Mouse (Mus musculus) cerebellum, adult 2 months (tissue): ENCODE data around the gene Olfr64. TPM values are rescaled to one million over a fixed set of nuclear protein-coding genes. Genes with fewer than 3 reads are reported as not detected.

ENCODE experiments used
- DNase-seq, 2 experiments: peaks; one replicate each; pipeline ENCODE4 v3.0.0; 2021
- H3K27ac ChIP-seq: fragments of 200-500 bp; 2 replicates; pipeline ENCODE4 v1.5.1; 2012; ENCODE audit warnings: low read length, control low read depth, inconsistent platforms; ENCODE audit not compliant: insufficient read depth
- H3K27me3 ChIP-seq: fragments of 200-500 bp; 2 replicates; pipeline ENCODE4 v1.6.1; 2012; ENCODE audit warnings: inconsistent platforms, mild to moderate bottlenecking, low read length, moderate library complexity; ENCODE audit not compliant: control insufficient read depth, insufficient read depth
- H3K4me1 ChIP-seq: fragments of 200-500 bp; 2 replicates; pipeline ENCODE4 v1.6.1; 2011; ENCODE audit warnings: low read length; ENCODE audit not compliant: control insufficient read depth, insufficient read depth
- H3K4me3 ChIP-seq: fragments of 200-500 bp; replicated peaks from 2 replicates; pipeline ENCODE3; 2011; ENCODE audit warnings: mild to moderate bottlenecking, low read depth, low read length, control low read depth; ENCODE audit not compliant: insufficient read depth
- CTCF ChIP-seq: fragments of 200-500 bp; IDR thresholded peaks from 2 replicates; pipeline ENCODE4 v1.5.1; 2011; ENCODE audit warnings: low read depth, mild to moderate bottlenecking, control low read depth, low read length, moderate library complexity, borderline replicate concordance; ENCODE audit not compliant: insufficient read depth
- POLR2A ChIP-seq: fragments of 200-500 bp; IDR thresholded peaks from 2 replicates; pipeline ENCODE4 v1.6.1; 2011; ENCODE audit warnings: low read length, control low read depth, borderline replicate concordance; ENCODE audit not compliant: insufficient read depth
- WGBS: fragments of 180-500 bp; shearing (Covaris S2); methylation state at CpG from one replicate; pipeline ENCODE4 v1.1.7; 2018; 5-methylcytosine and 5-hydroxymethylcytosine counted together
- polyA plus RNA-seq: library from polyadenylated mRNA; depleted of rRNA; stranded (reverse); fragments of >200 nt; gene quantifications from 2 replicates; pipeline ENCODE4 v1.2.3, GENCODE M21; 2012; rRNA removed

Olfr64 gene
- not detected in 2 replicates for polyA plus RNA-seq

DNA sequence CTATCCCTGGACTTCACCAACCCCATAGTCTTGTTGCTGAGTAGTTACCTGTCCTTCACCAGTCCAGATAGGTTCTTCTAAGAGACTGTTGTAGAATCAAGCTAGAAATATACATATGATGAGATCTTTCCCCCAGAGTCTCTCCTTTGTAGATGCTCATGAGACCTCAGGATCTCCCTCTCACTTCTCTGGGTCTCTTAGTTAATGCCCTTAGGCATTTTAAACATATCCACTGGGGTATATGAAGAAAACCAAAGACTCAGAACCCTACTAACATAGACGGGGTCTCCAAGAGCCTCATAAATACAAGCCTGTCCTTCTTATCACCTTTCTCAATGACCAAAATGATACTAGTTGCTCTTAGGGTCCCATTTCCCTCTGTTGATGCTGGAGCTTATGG, at the start of gene Olfr64:
Gene Olfr64 (minus strand): TSS at position 101 of the 400 bp plus-strand sequence.
- Histone ChIP-seq H3K4me3 (no peak within 1 kb of the TSS), H3K4me1 (no peaks in the 10 kb centered on the region), H3K27me3 (no peaks in the 10 kb centered on the region), H3K27ac (no peak within 1 kb of the TSS)
- TF ChIP-seq CTCF (no peak), POLR2A (no peak)
- WGBS, result 69% methylated on average over 1 of the region's 1 CpGs
- no peak for DNase-seq

- 13% methylated on average over 2 of the region's 2 CpGs for WGBS
Observed at GRCm38 (mm10) chr7:103942730-103943129, 48.4 kb upstream of the Olfr64 start.

GRCm38 (mm10) chr7:103934264-103934663, 40.0 kb upstream of the Olfr64 start, which contains the start of gene Olfr632:
Gene Olfr632, plus strand, starts transcription at chr7:103934347.
- DNase-seq, result no peak
- Histone ChIP-seq H3K27me3 (no peaks in the 10 kb centered on the region), H3K4me3 (no peak within 1 kb of the TSS), H3K27ac (no peak within 1 kb of the TSS), H3K4me1 (no peaks in the 10 kb centered on the region)
- WGBS, result 59% methylated on average over 2 of the region's 2 CpGs
- no peak for TF ChIP-seq CTCF
- no peak for TF ChIP-seq POLR2A

More at GRCm38 (mm10) chr7:103942730-103943129, 48.4 kb upstream of the Olfr64 start:
- no peak overlapping the region for H3K27ac ChIP-seq
- H3K4me1 ChIP-seq, result no peaks in the 10 kb centered on the region
- no peak for DNase-seq
- H3K27me3 ChIP-seq, result no peaks in the 10 kb centered on the region
- TF ChIP-seq CTCF (no peak), POLR2A (no peak)
- H3K4me3 ChIP-seq, result no peak overlapping the region

GRCm38 (mm10) chr7:103928525-103928924, 34.2 kb upstream of the Olfr64 start, which contains the start of gene Olfr631:
Gene Olfr631, plus strand, starts transcription at chr7:103928825.
- Histone ChIP-seq H3K4me3 (no peak within 1 kb of the TSS), H3K27me3 (no peaks in the 10 kb centered on the region)
- TF ChIP-seq CTCF (no peak), POLR2A (no peak)

DNA sequence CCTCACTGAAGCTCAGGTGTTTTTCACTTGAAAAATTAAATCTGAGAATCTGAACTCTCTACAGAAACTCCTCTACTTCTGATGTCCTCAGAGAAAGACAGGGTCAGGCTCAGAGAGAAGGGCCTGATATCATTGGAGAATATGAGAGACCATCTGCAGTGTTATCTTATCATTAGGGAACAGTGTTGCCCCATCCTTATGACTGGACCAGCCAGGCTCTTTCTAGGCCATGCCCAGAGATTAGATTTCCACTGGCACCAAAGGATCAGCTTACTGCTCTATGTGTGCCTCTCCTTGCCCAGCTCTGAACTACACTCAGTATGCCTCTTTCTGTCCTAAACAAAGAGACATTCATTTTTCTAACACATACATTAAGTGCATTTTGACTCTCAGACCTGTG, 21.1 kb upstream of the Olfr64 start:
- Histone ChIP-seq H3K27me3 (no peaks in the 10 kb centered on the region), H3K4me3 (no peak overlapping the region), H3K4me1 (no peaks in the 10 kb centered on the region), H3K27ac (no peak overlapping the region)
- TF ChIP-seq POLR2A (no peak), CTCF (no peak)
- no peak for DNase-seq

More at GRCm38 (mm10) chr7:103928525-103928924, 34.2 kb upstream of the Olfr64 start, which contains the start of gene Olfr631:
- Histone ChIP-seq H3K4me1 (no peaks in the 10 kb centered on the region), H3K27ac (no peak within 1 kb of the TSS)
- DNase-seq, result no peak

GRCm38 (mm10) chr7:103912969-103913511, 18.8 kb upstream of the Olfr64 start:
- Histone ChIP-seq H3K4me1 (no peaks in the 10 kb centered on the region), H3K27me3 (no peaks in the 10 kb centered on the region), H3K27ac (no peak overlapping the region), H3K4me3 (no peak overlapping the region)
- TF ChIP-seq POLR2A (no peak), CTCF (no peak)
- no peak for DNase-seq
- WGBS, result 45% methylated on average over 8 of the region's 8 CpGs

- DNase-seq, result no peak
- no peak for TF ChIP-seq POLR2A
- no peak for TF ChIP-seq CTCF
- no peaks in the 10 kb centered on the region for H3K4me1 ChIP-seq
- no peaks in the 10 kb centered on the region for H3K27me3 ChIP-seq
- H3K27ac ChIP-seq, result no peak overlapping the region
- no peak overlapping the region for H3K4me3 ChIP-seq
- 53% methylated on average over 3 of the region's 3 CpGs for WGBS
Observed at GRCm38 (mm10) chr7:103910047-103910446, 15.8 kb upstream of the Olfr64 start.

DNA sequence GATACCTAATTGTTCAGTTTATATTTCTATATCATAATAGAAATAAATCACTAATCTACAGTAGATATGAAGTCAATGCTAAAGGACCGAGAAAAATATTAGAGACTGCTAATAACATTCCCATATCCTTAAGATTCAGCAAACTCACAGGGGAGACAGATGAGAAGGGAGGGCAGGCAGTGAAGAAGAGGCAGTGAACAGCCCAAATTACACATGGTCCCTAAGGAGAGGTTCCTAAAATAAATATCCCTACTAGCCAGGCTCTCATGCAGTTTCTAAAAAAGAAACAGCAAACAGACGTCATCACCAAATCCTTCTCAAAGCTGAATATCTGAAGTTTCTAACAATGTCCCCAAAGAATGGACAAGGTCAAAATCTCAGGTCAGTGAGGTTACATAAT, 8.9 kb upstream of the Olfr64 start, which contains the start of gene Olfr65:
Gene Olfr65 (plus strand): TSS at position 301 of the 400 bp plus-strand sequence.
- no peak for TF ChIP-seq CTCF
- no peak for TF ChIP-seq POLR2A
- Histone ChIP-seq H3K4me3 (no peak within 1 kb of the TSS), H3K27ac (no peak within 1 kb of the TSS), H3K27me3 (no peaks in the 10 kb centered on the region), H3K4me1 (no peaks in the 10 kb centered on the region)
- DNase-seq, result no peak
- 78% methylated on average over 2 of the region's 2 CpGs for WGBS

DNA sequence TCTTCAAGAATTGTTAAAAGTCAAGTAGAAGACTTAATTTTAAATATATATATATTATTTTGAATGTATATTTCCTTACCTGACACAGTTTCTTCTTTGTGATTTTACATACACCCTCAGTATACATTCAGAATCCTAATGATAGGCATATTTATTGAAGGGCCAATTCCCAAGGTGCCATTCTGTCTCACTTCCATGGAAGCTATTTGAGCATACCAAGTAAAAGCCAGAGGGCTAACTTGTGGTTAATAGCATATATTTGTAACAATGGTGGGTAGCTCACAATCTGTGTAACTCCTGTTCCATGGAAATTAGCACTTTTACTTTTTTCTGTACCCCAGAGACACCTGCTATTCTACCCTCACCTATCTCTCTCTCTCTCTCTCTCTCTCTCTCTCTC, 8.1 kb downstream of the Olfr64 start, which contains the start of gene Olfr66:
Gene Olfr66 (minus strand): TSS at position 101 of the 400 bp plus-strand sequence.
- Histone ChIP-seq H3K4me3 (no peak within 1 kb of the TSS), H3K4me1 (no peaks in the 10 kb centered on the region), H3K27me3 (no peaks in the 10 kb centered on the region), H3K27ac (no peak within 1 kb of the TSS)
- DNase-seq, result no peak
- no peak for TF ChIP-seq POLR2A
- TF ChIP-seq CTCF, result no peak
